Comparison of ENCODE assay signal across 10 mouse cellular contexts in genomic region chr2:77561941-77562340, GRCm38 (mm10).
"Had no signal": no experiment of that assay in that cellular context is flagged by ENCODE, and none has a peak within 500 bp of the region (broad histone marks: within the 10 kb centered on the region; RNA-seq: fewer than 3 reads in every experiment).

No protein-coding gene starts in this region.

- H3K36me3 ChIP-seq: limb, embryonic 12.5 days; liver, embryonic 15.5 days; midbrain, embryonic 13.5 days had no signal

- H3K4me2 ChIP-seq: limb, embryonic 12.5 days; liver, embryonic 15.5 days; midbrain, embryonic 13.5 days had no signal

- H3K4me3 ChIP-seq: limb, embryonic 12.5 days; liver, embryonic 15.5 days; midbrain, embryonic 13.5 days had no signal

- H3K9me3 ChIP-seq: limb, embryonic 12.5 days; liver, embryonic 15.5 days; midbrain, embryonic 13.5 days had no signal

- H3K9ac ChIP-seq: limb, embryonic 12.5 days; liver, embryonic 15.5 days; midbrain, embryonic 13.5 days had no signal

- DNase-seq: kidney, postnatal 25 days; liver; lung, adult 2 months; lung, postnatal 36 days; thymus, postnatal 4 days had no signal

- H3K4me1 ChIP-seq: limb, embryonic 12.5 days; liver, embryonic 15.5 days; midbrain, embryonic 13.5 days had no signal

- H3K27me3 ChIP-seq: limb, embryonic 12.5 days; liver, embryonic 15.5 days; midbrain, embryonic 13.5 days had no signal

- ATAC-seq: lung, postnatal 0 days; midbrain, embryonic 13.5 days had no signal

- H3K27ac ChIP-seq: limb, embryonic 12.5 days; liver, embryonic 15.5 days; midbrain, embryonic 13.5 days; stomach, postnatal 0 days had no signal
